Mouse (Mus musculus) WW6 (cell line): Measurements from ENCODE around the gene Ccdc183.

Experiments
- DNase-seq: peaks from one replicate; pipeline ENCODE4 v3.0.0-alpha.2; 2013; ENCODE audit warnings: low read depth, low spot score

The Ccdc183 gene

GRCm38 (mm10) chr2:25607761-25608622 is 9.5 kb downstream of the Ccdc183 start, which contains the start of gene Rabl6:
Rabl6 (minus strand) TSS chr2:25608521.
- DNase-seq = peak; percentile 54

GRCm38 (mm10) chr2:25602526-25602925 is 15.0 kb downstream of the Ccdc183 start:
- DNase-seq = no peak

GRCm38 (mm10) chr2:25600037-25600436 is 17.4 kb downstream of the Ccdc183 start:
- no peak for DNase-seq

DNA sequence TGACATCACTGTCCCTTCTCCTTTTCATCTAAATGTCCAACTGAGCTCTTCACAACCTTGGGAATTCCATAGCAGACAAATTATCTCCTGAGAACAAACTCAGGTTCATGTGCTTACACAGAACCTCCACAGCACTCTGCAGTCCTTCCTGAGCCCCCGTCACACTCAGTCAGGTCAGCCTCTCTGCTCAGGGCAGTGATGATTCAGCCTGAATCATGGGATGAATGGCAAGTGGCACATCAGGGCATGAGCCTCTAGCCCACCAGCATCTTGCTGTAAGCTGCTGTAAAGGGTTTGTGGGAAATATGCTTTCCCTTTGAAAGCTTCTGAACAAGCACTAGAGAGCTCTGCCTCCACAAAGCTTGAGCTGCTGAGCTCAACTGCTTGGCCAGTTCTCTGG is 18.7 kb downstream of the Ccdc183 start:
- DNase-seq = no peak

DNA sequence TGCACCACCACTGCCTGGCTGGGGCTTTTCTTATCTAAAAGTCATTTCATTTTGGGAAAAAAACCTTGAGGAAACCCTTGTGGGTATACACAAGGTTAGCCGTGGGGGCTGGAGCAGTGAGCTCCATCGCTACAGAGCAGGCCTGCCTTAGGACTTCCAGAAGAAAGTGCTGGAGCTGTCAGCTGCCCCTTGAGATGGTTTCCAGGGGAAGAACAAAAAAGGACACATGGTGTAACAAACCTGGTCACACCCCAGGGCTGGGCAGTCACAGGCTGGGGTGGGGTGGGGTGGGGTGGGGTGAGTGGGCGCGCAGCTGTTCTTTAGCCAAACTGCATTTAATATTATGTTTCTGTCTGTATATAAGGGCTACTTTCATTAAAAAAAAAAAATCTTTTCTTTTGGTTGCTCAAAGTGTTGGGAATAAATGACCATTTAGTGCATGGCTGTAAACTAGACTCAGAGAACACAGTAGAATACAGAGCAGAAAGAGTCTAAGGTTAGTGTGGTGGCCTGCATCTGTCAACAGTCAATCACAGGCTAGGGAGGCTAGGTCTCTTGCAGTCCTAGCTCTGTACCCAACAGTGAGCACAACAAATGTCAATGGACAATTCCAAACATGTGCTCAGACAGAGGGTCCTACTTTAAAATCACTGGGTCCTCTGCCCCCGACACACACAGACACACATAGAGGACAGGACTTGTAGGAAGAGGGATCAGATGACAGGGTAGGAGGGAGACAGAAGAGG is 20.5 kb downstream of the Ccdc183 start:
- DNase-seq = no peak

DNA sequence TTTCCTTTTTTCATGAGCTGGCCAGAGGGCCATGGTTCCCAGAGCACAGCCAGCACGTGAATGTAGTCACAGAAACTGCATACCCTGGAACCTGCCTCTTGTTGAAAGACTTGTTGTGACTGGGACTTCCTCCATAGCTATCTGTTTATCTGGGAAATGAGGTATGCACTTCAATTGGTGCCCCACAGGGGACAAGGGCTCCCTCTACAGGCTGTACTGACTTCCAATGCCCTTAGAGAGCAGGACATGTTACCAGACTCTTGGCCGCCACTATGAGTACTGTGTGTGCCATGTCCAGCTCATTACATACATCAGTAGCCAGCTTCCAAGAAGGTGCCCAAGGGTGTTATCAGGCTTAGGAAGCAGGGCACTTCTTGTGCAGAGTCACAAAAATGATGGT is 25.6 kb downstream of the Ccdc183 start:
- DNase-seq = no peak

- DNase-seq = no peak
These were observed 29.1 kb downstream of the Ccdc183 start for GRCm38 (mm10) chr2:25588227-25588907.

GRCm38 (mm10) chr2:25587290-25587689 is 30.2 kb downstream of the Ccdc183 start:
- no peak for DNase-seq

GRCm38 (mm10) chr2:25585601-25586000 is 31.9 kb downstream of the Ccdc183 start:
- DNase-seq = no peak

- DNase-seq = no peak
These were observed 32.6 kb downstream of the Ccdc183 start for GRCm38 (mm10) chr2:25584856-25585255.

GRCm38 (mm10) chr2:25584152-25584551 is 33.3 kb downstream of the Ccdc183 start:
- no peak for DNase-seq

GRCm38 (mm10) chr2:25583571-25583970 is 33.9 kb downstream of the Ccdc183 start:
- DNase-seq = no peak

GRCm38 (mm10) chr2:25583120-25583481 is 34.4 kb downstream of the Ccdc183 start:
- DNase-seq = no peak

DNA sequence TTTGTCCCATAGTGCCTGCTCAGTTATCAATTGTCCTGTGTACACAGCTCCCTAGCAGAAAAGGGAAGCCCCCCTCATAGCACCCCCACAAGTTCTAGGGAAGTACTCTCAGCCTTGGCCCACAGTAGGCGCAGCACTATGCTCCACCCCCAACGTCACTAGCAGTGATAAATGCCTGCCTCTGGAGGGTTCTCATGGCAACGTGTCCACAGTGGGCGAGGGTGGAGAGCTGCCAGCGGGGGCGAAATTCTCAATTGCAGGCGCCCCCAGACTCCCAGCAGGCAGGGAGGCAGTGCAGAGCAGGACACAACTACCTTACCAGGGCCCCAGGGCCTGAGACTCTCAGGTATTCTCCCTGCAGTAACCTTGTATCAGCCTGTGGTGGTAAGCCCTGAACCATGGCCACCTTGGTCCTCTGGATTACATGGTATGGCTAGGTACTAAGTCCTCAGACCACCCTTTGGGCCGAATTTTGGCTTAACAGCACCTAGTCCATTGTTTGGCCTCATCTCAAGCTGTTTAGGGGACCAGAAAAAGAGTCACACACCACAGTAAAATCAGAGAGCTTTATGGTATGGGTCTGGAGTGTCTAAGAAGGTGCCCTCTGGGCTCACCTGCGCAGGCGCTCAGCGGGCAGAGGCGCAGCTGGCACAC is 34.9 kb downstream of the Ccdc183 start:
- DNase-seq = no peak

- DNase-seq = no peak
These were observed 35.6 kb downstream of the Ccdc183 start for GRCm38 (mm10) chr2:25581901-25582301.

DNA sequence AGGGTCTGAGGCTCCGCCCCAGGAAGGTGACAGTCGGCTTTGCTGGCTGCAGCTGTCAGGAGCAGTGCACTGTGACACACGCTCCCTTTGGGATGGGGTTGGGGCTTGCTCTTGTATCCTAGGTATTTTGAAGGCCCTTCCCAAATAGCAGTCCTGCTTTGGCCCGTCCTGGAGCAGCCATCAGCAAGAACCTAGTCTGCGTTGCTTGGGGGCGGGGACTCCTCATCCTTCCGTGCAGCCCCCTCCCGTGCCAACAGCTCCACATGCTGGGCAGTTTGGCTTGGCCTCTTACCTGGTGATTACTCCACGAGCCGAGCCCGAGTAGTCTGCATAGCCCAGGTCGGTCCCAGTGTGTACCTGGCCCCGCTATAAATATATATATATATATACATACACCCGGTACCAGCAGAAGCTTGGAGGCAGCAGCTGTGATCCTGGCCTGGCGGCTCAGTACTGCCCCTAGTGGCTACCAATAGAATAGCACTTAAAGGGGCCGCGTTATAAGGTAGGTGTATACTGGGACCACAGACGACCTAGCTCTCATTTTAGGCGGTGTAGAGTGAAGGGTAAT is 36.1 kb downstream of the Ccdc183 start, which contains the start of gene Ajm1:
Gene Ajm1 (minus strand): TSS at position 464 of the 571 bp plus-strand sequence.
- DNase-seq = no peak

DNA sequence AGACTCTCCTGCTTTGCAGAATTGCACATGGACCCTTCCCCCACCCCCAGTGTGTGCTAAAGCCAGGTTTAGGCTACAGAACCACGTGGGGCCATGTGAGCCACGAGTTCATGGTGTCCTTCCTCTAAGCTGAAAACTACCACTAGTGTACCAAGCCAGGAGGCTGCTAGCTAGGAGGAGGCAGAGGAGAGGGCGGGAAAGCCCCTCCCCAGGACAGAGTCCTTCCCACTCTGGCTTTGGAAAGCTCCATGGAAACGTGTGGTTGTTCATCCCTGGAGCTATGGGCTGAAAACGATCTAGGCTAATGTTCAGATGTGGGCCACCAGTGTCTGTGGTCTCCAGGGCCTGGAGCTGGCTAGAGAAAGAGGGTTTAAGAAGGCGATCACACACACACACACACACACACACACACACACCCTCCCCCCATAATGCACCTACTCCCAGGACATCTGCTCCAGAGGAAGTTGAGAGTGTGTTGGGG is 36.8 kb downstream of the Ccdc183 start:
- DNase-seq = no peak

DNA sequence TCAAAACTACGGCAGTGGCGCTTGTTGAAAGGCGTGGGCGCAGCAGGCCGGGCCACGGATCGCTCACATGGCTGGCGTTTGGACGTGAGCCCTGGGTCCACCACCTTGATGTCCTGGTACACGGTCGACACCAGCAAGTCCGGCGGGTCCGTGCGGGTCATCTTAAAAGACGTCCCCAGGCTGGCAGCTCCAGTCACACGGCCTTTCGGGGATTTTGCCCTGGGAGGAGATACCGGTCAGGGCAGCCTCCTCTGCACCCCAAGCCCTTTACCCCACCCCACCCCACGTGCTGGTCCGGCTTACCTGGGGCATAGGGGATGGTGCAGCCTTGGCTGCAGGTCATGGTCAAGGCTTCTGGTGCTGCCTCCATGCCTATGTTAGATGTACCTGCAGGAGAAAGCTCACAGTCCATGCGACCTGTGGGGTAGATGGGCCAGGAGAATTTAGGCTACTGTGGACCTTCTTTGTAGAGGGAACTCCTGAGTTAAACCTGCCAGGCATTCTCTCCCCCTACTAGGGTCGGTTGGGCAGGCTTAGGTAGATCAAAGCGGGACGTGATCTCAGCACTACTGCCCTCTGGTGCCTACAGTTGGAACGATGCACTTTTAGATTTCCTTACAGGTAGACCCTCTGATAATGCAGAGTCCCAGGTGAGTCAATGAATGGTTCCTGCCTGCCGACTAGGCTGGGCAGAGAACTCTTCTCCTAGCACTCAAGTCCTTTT is 37.6 kb downstream of the Ccdc183 start:
- DNase-seq = no peak

DNA sequence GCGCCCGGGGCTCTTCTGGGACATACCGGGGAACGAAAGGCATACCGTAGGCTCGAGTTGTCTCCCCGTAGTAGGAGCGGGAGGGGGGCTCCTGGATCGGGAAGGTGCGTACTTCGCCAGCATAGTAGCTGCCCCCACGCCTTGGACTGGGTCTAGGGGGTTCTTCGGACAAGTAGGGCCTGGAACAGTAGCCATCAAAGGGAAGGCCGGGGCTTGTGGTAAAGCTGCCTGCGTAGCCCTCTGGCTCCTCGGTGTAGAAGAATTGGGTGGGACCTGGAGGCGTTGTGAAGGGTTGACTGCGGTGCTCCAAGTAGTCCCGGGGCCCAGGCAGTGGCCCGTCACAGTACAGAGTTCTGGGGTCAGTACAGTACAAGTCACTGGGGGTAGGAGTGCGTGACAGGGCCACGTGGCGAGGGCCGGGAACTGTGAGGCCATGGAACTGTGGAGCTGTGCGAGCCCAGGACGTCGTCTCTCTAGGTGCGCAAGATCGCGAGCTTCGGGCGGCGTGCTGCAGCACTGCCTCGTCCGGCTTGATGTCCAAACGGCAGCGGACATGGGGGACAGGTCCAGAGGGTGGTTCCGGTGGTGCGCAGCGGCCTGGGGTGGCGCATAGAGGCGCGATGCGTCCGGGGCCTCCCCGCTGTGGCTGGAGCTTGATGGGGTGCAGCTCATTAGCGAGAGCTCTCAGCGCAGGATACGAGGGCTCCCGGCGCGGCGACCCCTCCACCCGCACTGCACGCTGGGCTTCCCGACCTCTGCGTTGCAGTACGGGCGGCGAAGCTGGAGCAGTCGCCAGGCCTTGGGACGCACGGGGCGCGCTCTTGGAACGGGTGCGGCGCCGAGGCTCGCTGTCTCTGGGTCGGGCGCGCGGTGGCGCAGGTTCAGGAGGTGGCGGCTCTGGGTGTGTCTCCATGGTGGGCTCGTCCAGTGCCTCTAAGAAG is 38.4 kb downstream of the Ccdc183 start:
- DNase-seq = no peak
